ENCODE assay signal across 11 mouse cellular contexts in the genomic region with DNA sequence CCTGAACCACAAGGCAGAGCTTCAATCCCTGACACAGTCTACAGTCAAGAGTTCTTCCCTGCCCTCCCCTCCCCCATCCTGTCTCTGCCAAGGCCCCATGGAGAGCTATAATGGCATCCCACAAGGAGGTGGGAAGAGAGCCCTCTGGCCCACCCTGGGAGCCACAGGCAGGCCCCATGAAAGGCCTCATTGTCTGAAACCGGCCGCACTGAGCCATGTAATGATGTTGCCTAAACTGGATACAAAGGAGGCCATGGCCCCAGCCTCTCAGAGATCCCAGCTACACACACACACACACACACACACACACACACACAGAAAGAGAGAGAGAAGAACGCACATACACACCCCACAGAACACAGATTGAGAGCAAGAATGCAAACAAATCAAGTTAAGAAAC. TPM values are rescaled to one million over a fixed set of nuclear protein-coding genes. Genes with fewer than 3 reads are reported as not detected.
DNase-seq lines count a peak whose midpoint lies in the region; ATAC-seq and TF ChIP-seq lines count a peak whose summit lies in the region.
"Had no signal": no experiment of that assay in that cellular context is flagged by ENCODE, and none has a peak within 500 bp of the region (broad histone marks: within the 10 kb centered on the region; RNA-seq: fewer than 3 reads in every experiment).

No protein-coding gene starts in this region.

- TF ChIP-seq CTCF in hindbrain, postnatal 0 days (IDR thresholded peaks at IDR 0.05; ENCODE audit: low read depth): no peak

- peak; percentile 48; the same call in 1 of the 2 replicates for ATAC-seq in hindbrain, postnatal 0 days
- ATAC-seq in neural tube, embryonic 14.5 days (ENCODE audit: low read depth): peak; percentile 78

- no peak overlapping the region for H3K4me3 ChIP-seq in hindbrain, postnatal 0 days (ENCODE audit: low read length)
- H3K4me3 ChIP-seq in neural tube, embryonic 14.5 days (ENCODE audit: low read depth, low read length): no peak overlapping the region

- no peak overlapping the region for H3K9ac ChIP-seq in hindbrain, postnatal 0 days (replicated peaks; ENCODE audit: low read length)
- no peak overlapping the region for H3K9ac ChIP-seq in neural tube, embryonic 14.5 days (replicated peaks; ENCODE audit: low read depth, low read length)

- DNase-seq in cerebellum, adult 11-12 months: peak; percentile 19
- DNase-seq in cerebellum, adult 8-10 months: no peak
- DNase-seq in ovary, adult 18-20 months (ENCODE audit: low spot score): peak; percentile 17
- DNase-seq in ovary, postnatal 36 days (ENCODE audit: low spot score): no peak
- DNase-seq in hindbrain, postnatal 0 days (ENCODE audit: low spot score): peak; percentile 67
- DNase-seq in lung, postnatal 36 days: no peak
- DNase-seq in adrenal gland, postnatal 10 days: no peak
- DNase-seq: heart, postnatal 4 days had no signal

- H3K4me2 ChIP-seq in hindbrain, postnatal 0 days (ENCODE audit: low read depth, low read length): no peak overlapping the region
- no peak overlapping the region for H3K4me2 ChIP-seq in neural tube, embryonic 14.5 days (ENCODE audit: low read depth, low read length)

- no peaks in the 10 kb centered on the region for H3K36me3 ChIP-seq in hindbrain, postnatal 0 days (ENCODE audit: insufficient read depth, low read length)
- H3K36me3 ChIP-seq in neural tube, embryonic 14.5 days (ENCODE audit: control insufficient read depth, insufficient read depth, low read length): no peaks in the 10 kb centered on the region

- H3K4me1 ChIP-seq in hindbrain, postnatal 0 days (ENCODE audit: insufficient read depth, low read length): peaks cover 27% of the 10 kb centered on the region
- peaks cover 5% of the 10 kb centered on the region for H3K4me1 ChIP-seq in neural tube, embryonic 14.5 days (ENCODE audit: control insufficient read depth, insufficient read depth, low read length)

- H3K9me3 ChIP-seq in hindbrain, postnatal 0 days (ENCODE audit: low read length): no peaks in the 10 kb centered on the region
- H3K9me3 ChIP-seq in neural tube, embryonic 14.5 days (ENCODE audit: control insufficient read depth, low read length): no peaks in the 10 kb centered on the region

- H3K27ac ChIP-seq in hindbrain, postnatal 0 days: 0 out of 2 replicates have a peak overlapping the region, but pooled peaks have one; percentile 76
- no peak overlapping the region for H3K27ac ChIP-seq in neural tube, embryonic 14.5 days (ENCODE audit: low read depth, low read length)

- 21% methylated on average over 3 of the region's 3 CpGs for WGBS in hindbrain, postnatal 0 days
- 6% methylated on average over 3 of the region's 3 CpGs for WGBS in neural tube, embryonic 14.5 days

- no peaks in the 10 kb centered on the region for H3K27me3 ChIP-seq in hindbrain, postnatal 0 days (ENCODE audit: insufficient read depth, low read length)
- H3K27me3 ChIP-seq in neural tube, embryonic 14.5 days (ENCODE audit: control insufficient read depth, insufficient read depth, low read length): no peaks in the 10 kb centered on the region

RNA-seq across cellular contexts. Expression of a gene that starts 24.8 kb away (rescaled TPM):
- total RNA-seq in hindbrain, postnatal 0 days (2014; rRNA removed): 11.1 and 12.2 TPM in 2 replicates
- polyA plus RNA-seq in hindbrain, postnatal 0 days (2015; fragmentation: Nextera tagmentation; extraction: Ambion mirVana): 2.0 and 2.7 TPM in 2 replicates
- 1.4 and 1.9 TPM in 2 replicates for polyA plus RNA-seq in neural tube, embryonic 14.5 days (2014; fragmentation: Nextera tagmentation; extraction: Ambion mirVana)
- 10 to 100 TPM; 35.1 to 37.9 TPM for total RNA-seq in adrenal gland, postnatal 10 days (2021)

RNA-seq across cellular contexts. Expression of a gene that starts 46.4 kb away (rescaled TPM):
- total RNA-seq in hindbrain, postnatal 0 days (2014; rRNA removed): not detected in 2 replicates
- polyA plus RNA-seq in hindbrain, postnatal 0 days (2015; fragmentation: Nextera tagmentation; extraction: Ambion mirVana): not detected in 2 replicates
- not detected in 2 replicates for polyA plus RNA-seq in neural tube, embryonic 14.5 days (2014; fragmentation: Nextera tagmentation; extraction: Ambion mirVana)
- under 1 TPM; 0.27 to 0.30 TPM for total RNA-seq in adrenal gland, postnatal 10 days (2021)
- total RNA-seq: common myeloid progenitor, adult 5-6 weeks; left cerebral cortex, postnatal 14 days had no signal

RNA-seq across cellular contexts. Expression of a gene that starts 49.3 kb away (rescaled TPM):
- 0.68 and 0.99 TPM in 2 replicates for total RNA-seq in hindbrain, postnatal 0 days (2014; rRNA removed)
- polyA plus RNA-seq in hindbrain, postnatal 0 days (2015; fragmentation: Nextera tagmentation; extraction: Ambion mirVana): 0.59 and 0.98 TPM in 2 replicates
- polyA plus RNA-seq in neural tube, embryonic 14.5 days (2014; fragmentation: Nextera tagmentation; extraction: Ambion mirVana): 1.1 and 1.4 TPM in 2 replicates
- total RNA-seq in adrenal gland, postnatal 10 days (2021): 1 to 10 TPM in 1 of 2 experiments, under 1 TPM in 1; 0.48 to 1.1 TPM
- total RNA-seq: common myeloid progenitor, adult 5-6 weeks had no signal

Comparison
In these comparisons a context has a peak if more than half of its experiments do, and no peak if none do; other contexts are left out.
1. DNase-seq: peak in cerebellum, adult 11-12 months (single experiment), ovary, adult 18-20 months (single experiment) and hindbrain, postnatal 0 days (single experiment); none in cerebellum, adult 8-10 months (single experiment), ovary, postnatal 36 days (single experiment), lung, postnatal 36 days (single experiment) and adrenal gland, postnatal 10 days (single experiment).